Mouse (Mus musculus): ENCODE results near the gene Pmvk. TPM values are rescaled to one million over a fixed set of nuclear protein-coding genes. Genes with fewer than 3 reads are reported as not detected.

Gene Pmvk
- polyA plus RNA-seq, 1 experiment from 2014 or later, result 57.0 TPM

DNA sequence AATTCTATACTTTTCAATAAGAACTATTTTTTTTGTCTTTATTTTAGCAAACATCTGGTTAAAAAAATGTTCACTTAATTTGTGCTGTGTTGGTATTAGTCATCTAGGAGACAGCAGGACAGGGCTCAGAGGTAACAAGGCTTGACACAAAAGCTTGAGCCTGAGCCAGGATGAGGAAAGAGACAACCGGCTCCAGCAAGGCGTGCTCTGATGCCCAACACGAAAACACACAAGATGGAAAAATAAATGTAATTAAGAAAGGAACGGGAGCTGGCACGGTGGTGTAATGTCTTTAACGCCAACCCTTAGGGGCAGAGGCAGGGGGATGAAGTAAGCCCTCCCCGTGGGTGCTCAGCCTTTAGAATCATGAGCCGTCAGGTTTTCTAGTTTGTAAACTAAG, 31.8 kb downstream of the Pmvk start:
- H3K4me3 ChIP-seq, result no peak overlapping the region
- WGBS, result 79% methylated on average over 8 of the region's 8 CpGs
- no peaks in the 10 kb centered on the region for H3K36me3 ChIP-seq
- no peak overlapping the region for H3K4me2 ChIP-seq (replicated peaks)
- no peaks in the 10 kb centered on the region for H3K9me3 ChIP-seq
- H3K9ac ChIP-seq, result no peak overlapping the region
- ATAC-seq (ENCODE audit: insufficient number of reproducible peaks, insufficient read depth, low FRiP score, low TSS enrichment), result no peak
- no peaks in the 10 kb centered on the region for H3K4me1 ChIP-seq
- H3K27me3 ChIP-seq, result no peaks in the 10 kb centered on the region
- no peak overlapping the region for H3K27ac ChIP-seq

DNA sequence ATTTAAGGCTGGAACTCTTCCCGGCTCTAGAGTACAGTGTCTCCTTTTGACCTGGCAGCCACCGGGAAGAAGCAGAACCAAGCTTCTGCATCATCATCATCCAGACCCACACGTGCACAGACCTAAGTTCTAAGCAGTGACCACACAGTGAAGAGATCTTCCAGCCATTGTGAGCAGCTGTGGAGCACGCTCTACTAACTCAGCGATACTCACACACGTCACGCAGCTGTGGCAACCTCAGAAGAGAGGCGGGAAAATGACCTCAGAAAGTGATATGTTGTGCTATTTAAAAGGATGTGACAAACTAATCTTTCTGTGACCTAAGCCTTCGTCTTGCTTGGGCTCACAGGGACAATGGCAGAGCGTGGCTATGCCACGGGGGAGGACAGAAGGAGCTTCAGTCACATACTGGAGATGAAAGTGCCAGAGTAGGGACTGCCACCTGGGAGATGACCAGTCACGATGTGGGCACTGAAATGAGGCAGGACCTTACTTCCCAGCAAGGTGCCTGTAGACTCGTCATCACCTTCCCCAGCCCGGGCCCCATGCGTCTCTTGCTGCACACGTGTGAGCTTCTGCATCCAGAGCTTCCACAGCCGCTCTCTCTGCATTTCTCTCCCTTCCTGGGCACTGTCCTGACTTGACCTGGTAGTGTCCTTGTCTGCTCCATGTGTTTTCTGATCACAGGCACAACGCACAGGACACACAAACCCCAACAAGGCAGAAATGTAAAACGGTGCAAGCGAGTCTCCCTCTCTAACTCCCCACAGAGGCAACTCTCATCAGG, 32.8 kb downstream of the Pmvk start:
- WGBS, result 67% methylated on average over 20 of the region's 20 CpGs
- no peaks in the 10 kb centered on the region for H3K4me1 ChIP-seq
- no peak overlapping the region for H3K9ac ChIP-seq
- no peaks in the 10 kb centered on the region for H3K36me3 ChIP-seq
- ATAC-seq (ENCODE audit: insufficient number of reproducible peaks, insufficient read depth, low FRiP score, low TSS enrichment), result no peak
- H3K4me3 ChIP-seq, result no peak overlapping the region
- no peak overlapping the region for H3K4me2 ChIP-seq (replicated peaks)
- H3K27me3 ChIP-seq, result no peaks in the 10 kb centered on the region
- no peaks in the 10 kb centered on the region for H3K9me3 ChIP-seq
- H3K27ac ChIP-seq, result no peak overlapping the region

DNA sequence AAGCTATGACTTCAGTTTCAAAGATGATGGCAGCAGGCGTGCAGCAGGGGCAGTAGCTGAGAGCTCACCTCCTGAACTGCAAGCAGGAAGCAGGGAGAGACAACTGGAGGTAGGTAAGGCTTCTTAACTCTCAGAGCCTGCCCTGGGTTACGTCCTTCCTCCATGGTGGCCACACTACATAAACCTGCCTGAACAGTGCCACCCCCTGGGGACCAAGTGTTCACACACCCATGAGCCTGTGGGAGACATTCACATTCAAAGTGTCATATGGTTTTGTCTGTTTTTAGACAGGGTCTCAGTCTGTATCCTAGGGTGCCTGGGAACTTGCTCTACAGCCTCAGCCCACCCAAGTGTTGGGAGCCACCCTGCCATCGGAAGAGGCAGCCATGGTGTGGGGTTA, 36.4 kb downstream of the Pmvk start:
- no peak overlapping the region for H3K4me3 ChIP-seq
- no peak overlapping the region for H3K9ac ChIP-seq
- no peaks in the 10 kb centered on the region for H3K9me3 ChIP-seq
- H3K27me3 ChIP-seq, result no peaks in the 10 kb centered on the region
- ATAC-seq (ENCODE audit: insufficient number of reproducible peaks, insufficient read depth, low FRiP score, low TSS enrichment), result no peak
- no peak overlapping the region for H3K4me2 ChIP-seq (replicated peaks)
- H3K27ac ChIP-seq, result no peak overlapping the region
- peaks cover 8% of the 10 kb centered on the region for H3K4me1 ChIP-seq
- WGBS, result 86% methylated on average over 3 of the region's 3 CpGs
- H3K36me3 ChIP-seq, result no peaks in the 10 kb centered on the region

DNA sequence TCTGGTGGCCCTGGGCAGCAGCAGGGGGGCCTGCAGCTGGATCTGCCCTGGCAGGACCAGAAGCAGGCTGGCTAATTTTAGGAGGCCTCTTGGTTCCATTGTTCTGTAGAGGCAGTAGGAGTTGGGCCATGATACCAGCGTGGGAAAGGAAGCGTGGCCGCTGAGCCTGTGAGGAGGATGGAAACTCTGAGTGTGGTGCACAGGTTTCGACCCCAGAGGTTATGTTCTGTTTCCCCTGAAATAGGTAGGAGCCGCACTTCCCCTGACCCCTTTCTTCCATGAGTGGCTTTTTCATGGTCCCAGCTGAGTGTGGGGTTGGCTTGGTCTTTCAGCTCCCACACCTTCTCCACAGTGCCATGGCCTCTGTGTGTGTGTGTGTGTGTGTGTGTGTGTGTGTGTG, 37.2 kb downstream of the Pmvk start:
- H3K4me2 ChIP-seq (replicated peaks), result no peak overlapping the region
- no peaks in the 10 kb centered on the region for H3K27me3 ChIP-seq
- H3K9me3 ChIP-seq, result no peaks in the 10 kb centered on the region
- no peaks in the 10 kb centered on the region for H3K36me3 ChIP-seq
- H3K4me3 ChIP-seq, result no peak overlapping the region
- no peak for ATAC-seq (ENCODE audit: insufficient number of reproducible peaks, insufficient read depth, low FRiP score, low TSS enrichment)
- peaks cover 8% of the 10 kb centered on the region for H3K4me1 ChIP-seq
- H3K9ac ChIP-seq, result no peak overlapping the region
- WGBS, result 87% methylated on average over 5 of the region's 5 CpGs
- H3K27ac ChIP-seq, result no peak overlapping the region

DNA sequence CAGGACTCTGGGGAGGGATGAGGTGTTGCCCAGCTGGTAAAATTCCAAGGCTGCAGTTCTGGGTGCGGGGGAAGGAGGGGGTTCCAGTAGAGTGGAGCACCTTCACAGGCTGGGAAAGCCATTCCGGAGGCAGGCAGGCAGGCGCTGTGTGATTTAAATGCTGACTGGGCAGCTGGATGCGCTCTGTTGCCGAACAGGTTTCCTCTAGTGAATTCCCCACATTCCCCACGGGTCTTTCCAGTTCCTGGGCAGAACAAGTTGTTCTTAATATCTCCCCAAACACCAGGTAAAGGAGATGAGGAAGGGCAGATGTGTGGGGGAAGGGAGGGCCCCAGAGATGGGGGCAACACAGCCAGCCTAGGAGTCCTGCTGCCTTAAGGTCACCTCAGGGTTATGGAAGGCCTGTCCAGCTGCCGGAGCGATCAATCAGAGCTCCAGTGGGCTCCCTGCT, 38.4 kb downstream of the Pmvk start:
- H3K27me3 ChIP-seq, result no peaks in the 10 kb centered on the region
- 0 out of 2 replicates have a peak overlapping the region, but pooled peaks have one; percentile 7 for H3K27ac ChIP-seq
- H3K9me3 ChIP-seq, result no peaks in the 10 kb centered on the region
- no peak overlapping the region for H3K4me2 ChIP-seq (replicated peaks)
- no peak overlapping the region for H3K4me3 ChIP-seq
- no peaks in the 10 kb centered on the region for H3K36me3 ChIP-seq
- H3K9ac ChIP-seq, result no peak overlapping the region
- H3K4me1 ChIP-seq, result peaks cover 8% of the 10 kb centered on the region
- 43% methylated on average over 8 of the region's 8 CpGs for WGBS
- ATAC-seq (ENCODE audit: insufficient number of reproducible peaks, insufficient read depth, low FRiP score, low TSS enrichment), result no peak

DNA sequence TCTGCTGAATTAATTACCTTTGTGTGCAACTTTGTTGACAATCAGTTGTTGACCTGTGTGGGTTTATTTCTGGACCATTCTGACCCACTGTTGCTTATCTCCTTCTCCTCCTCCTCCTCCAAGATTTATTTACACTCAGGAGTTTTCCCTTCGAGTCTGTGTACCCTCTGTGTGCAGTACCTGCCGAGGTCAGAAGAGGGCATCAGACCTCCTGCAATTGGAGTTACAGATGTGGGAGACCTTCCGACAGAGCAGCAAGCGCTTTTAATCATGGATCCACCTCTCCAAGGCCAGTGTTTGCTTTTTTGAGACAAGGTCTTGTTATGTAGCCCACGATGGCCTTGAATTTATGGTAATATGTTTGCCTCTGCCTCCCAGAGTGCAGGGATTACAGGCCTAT, 40.3 kb downstream of the Pmvk start:
- Histone ChIP-seq H3K4me3 (no peak overlapping the region), H3K4me1 (peaks cover 8% of the 10 kb centered on the region), H3K4me2 (replicated peaks) (no peak overlapping the region), H3K27me3 (no peaks in the 10 kb centered on the region), H3K27ac (no peak overlapping the region), H3K9ac (no peak overlapping the region), H3K9me3 (no peaks in the 10 kb centered on the region), H3K36me3 (no peaks in the 10 kb centered on the region)
- no peak for ATAC-seq (ENCODE audit: insufficient number of reproducible peaks, insufficient read depth, low FRiP score, low TSS enrichment)
- whole genome bisulfite sequencing, result 89% methylated on average over 5 of the region's 5 CpGs

DNA sequence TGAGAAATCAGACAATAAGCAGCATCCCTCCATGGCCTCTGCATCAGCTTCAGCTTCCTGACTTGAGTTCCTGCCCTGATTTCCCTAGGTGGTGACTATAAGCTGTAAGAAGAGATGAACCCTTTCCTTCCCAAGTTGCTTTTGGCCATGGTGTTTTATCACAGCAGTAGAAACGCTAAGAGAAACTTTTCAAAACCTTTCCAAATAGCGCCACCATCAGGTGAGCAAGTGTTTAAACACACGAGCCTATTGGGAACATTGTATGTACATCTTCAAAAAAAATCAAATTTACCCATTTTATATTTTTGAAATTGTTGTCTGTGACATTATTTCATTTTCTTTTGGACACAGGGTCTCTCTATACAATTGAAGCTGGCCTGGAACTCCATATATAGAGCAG, 42.0 kb downstream of the Pmvk start:
- WGBS, result 62% methylated on average over 3 of the region's 3 CpGs
- Histone ChIP-seq H3K36me3 (no peaks in the 10 kb centered on the region), H3K4me1 (peaks cover 8% of the 10 kb centered on the region), H3K27me3 (no peaks in the 10 kb centered on the region), H3K9me3 (no peaks in the 10 kb centered on the region), H3K27ac (no peak overlapping the region), H3K4me2 (replicated peaks) (no peak overlapping the region), H3K4me3 (no peak overlapping the region), H3K9ac (no peak overlapping the region)
- ATAC-seq (ENCODE audit: insufficient number of reproducible peaks, insufficient read depth, low FRiP score, low TSS enrichment), result no peak

DNA sequence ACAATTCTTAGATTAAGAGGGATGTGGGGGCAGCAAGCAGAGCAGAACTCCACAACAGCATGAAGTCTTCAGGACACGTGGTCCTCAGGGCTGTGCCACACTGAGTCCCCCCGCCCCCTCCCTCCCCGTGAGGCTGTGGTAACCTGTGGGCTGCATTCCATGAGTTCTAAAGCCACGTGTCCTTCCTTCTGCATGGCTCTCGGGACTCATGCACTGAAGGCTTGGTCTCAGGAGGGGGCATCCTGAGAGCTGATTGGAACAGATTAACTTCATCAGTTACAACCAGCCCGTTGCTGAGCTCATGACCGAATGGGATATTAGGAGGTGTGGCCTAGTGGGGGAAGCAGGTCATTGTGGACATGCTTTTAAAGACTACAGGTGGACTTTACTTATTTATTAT, 45.4 kb downstream of the Pmvk start:
- no peak for ATAC-seq (ENCODE audit: insufficient number of reproducible peaks, insufficient read depth, low FRiP score, low TSS enrichment)
- H3K36me3 ChIP-seq, result no peaks in the 10 kb centered on the region
- no peaks in the 10 kb centered on the region for H3K27me3 ChIP-seq
- WGBS, result 44% methylated on average over 7 of the region's 7 CpGs
- H3K9ac ChIP-seq, result no peak overlapping the region
- no peaks in the 10 kb centered on the region for H3K9me3 ChIP-seq
- H3K4me2 ChIP-seq (replicated peaks), result no peak overlapping the region
- no peak overlapping the region for H3K4me3 ChIP-seq
- no peaks in the 10 kb centered on the region; the same call in 1 of the 2 replicates for H3K4me1 ChIP-seq
- H3K27ac ChIP-seq, result no peak overlapping the region

DNA sequence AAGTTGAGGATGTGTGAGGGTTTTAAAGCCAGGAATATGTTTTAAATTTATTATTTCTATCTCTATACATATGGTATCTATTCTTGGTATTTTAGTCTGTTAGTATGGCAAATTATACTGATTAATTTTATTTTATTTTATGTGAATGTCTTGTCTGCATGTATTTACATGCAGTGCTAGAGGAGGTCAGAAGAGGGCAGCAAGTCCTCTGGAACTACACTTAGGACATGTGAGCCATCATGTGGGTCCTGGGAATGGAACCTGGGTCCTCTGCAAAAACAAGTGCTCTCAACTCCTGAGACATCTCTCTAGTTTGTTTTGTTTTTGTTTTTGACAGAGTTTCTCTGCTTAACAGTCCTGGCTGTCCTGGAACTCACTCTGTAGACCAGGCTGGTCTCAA, 47.1 kb downstream of the Pmvk start:
- Histone ChIP-seq H3K4me3 (no peak overlapping the region), H3K36me3 (no peaks in the 10 kb centered on the region), H3K9me3 (no peaks in the 10 kb centered on the region), H3K9ac (no peak overlapping the region), H3K27ac (no peak overlapping the region), H3K27me3 (no peaks in the 10 kb centered on the region), H3K4me2 (replicated peaks) (no peak overlapping the region), H3K4me1 (no peaks in the 10 kb centered on the region; the same call in 1 of the 2 replicates)
- no peak for ATAC-seq (ENCODE audit: insufficient number of reproducible peaks, insufficient read depth, low FRiP score, low TSS enrichment)

DNA sequence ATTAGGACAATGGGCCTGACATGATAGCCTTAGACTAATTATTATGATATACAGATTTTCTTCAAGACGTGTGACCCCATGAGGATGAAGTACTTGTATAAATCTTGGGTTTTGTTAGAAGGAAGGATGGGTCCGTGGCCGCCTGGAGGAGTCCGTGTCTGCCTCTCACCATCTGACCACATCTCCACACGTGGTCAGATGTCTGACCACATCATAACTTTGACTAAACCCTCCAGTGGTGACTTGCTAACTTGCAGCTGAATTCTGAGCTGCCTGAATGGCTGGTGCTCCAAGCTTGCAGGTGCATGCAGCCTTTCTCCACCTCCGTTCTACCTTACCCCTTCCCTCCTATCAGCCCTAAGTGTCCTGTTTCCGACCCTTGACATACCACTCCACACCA, 48.2 kb downstream of the Pmvk start:
- WGBS, result 75% methylated on average over 7 of the region's 7 CpGs
- Histone ChIP-seq H3K36me3 (no peaks in the 10 kb centered on the region), H3K27ac (no peak overlapping the region), H3K9me3 (no peaks in the 10 kb centered on the region), H3K4me2 (replicated peaks) (no peak overlapping the region), H3K27me3 (no peaks in the 10 kb centered on the region), H3K4me1 (no peaks in the 10 kb centered on the region; the same call in 1 of the 2 replicates), H3K4me3 (no peak overlapping the region), H3K9ac (no peak overlapping the region)
- ATAC-seq (ENCODE audit: insufficient number of reproducible peaks, insufficient read depth, low FRiP score, low TSS enrichment), result no peak

DNA sequence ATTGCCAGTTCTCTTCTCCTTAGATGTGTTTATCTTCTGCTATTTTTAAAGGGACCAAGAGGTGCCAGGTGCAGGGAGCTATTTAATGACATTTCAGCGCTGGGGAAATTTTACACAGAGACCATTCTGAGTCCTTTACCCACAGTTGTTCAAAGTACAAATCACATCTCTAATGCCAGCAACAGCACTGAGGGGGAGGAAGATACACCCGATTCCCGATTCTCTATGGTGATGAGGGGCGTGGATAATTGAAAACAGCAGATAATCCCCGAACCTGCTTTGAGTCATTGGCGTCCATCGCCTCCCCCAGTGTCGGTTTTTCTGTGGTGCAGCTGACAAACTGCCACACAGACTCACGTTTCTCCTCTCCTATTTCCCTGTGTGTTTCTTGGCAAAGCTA, 53.7 kb downstream of the Pmvk start:
- no peak overlapping the region for H3K9ac ChIP-seq
- H3K9me3 ChIP-seq, result no peaks in the 10 kb centered on the region
- ATAC-seq (ENCODE audit: insufficient number of reproducible peaks, insufficient read depth, low FRiP score, low TSS enrichment), result no peak
- H3K4me2 ChIP-seq (replicated peaks), result peak overlapping the region; percentile 21; the same call in 1 of the 2 replicates
- H3K4me1 ChIP-seq, result peaks cover 20% of the 10 kb centered on the region
- H3K27me3 ChIP-seq, result peaks cover 29% of the 10 kb centered on the region
- H3K36me3 ChIP-seq, result no peaks in the 10 kb centered on the region
- H3K4me3 ChIP-seq, result no peak overlapping the region
- H3K27ac ChIP-seq, result no peak overlapping the region
- WGBS, result 15% methylated on average over 9 of the region's 9 CpGs

DNA sequence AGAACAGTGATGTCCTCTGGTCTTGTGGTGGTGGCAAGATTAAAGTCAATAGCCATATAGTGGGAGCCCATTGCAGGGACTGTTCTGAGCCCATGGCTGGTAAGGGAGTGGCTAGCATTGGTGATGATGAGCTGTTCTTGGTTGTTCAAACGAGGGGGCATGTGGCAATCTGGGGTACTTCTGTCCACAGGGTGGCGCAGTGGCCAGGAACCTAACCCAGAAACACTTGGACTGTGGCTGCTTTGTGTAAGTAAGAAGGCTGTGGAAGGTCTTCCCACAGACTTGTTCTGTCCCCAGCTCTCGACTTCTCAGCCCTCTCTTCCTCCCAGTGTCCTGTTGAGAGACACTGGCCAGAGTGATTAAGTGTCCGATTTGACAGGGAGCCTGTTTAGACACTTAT, 56.6 kb downstream of the Pmvk start:
- Histone ChIP-seq H3K4me1 (peaks cover 20% of the 10 kb centered on the region), H3K4me2 (replicated peaks) (0 out of 2 replicates have a peak overlapping the region, but pooled peaks have one; percentile 27), H3K36me3 (no peaks in the 10 kb centered on the region), H3K27ac (no peak overlapping the region), H3K4me3 (no peak overlapping the region), H3K9me3 (no peaks in the 10 kb centered on the region), H3K27me3 (peaks cover 29% of the 10 kb centered on the region), H3K9ac (no peak overlapping the region)
- no peak for ATAC-seq (ENCODE audit: insufficient number of reproducible peaks, insufficient read depth, low FRiP score, low TSS enrichment)
- 24% methylated on average over 4 of the region's 4 CpGs for WGBS
